Mouse (Mus musculus) liver, embryonic 14.5 days (tissue): ENCODE measurements around the gene Mospd2.

Experiments used
- CTCF ChIP-seq: IDR thresholded peaks from 2 replicates; pipeline ENCODE4 v1.5.1; 2016; ENCODE audit warnings: antibody characterized with exemption, low read depth, control low read depth
- EP300 ChIP-seq: IDR thresholded peaks from 2 replicates; pipeline ENCODE4 v1.6.1; 2016; ENCODE audit warnings: antibody characterized with exemption, low read depth

DNA sequence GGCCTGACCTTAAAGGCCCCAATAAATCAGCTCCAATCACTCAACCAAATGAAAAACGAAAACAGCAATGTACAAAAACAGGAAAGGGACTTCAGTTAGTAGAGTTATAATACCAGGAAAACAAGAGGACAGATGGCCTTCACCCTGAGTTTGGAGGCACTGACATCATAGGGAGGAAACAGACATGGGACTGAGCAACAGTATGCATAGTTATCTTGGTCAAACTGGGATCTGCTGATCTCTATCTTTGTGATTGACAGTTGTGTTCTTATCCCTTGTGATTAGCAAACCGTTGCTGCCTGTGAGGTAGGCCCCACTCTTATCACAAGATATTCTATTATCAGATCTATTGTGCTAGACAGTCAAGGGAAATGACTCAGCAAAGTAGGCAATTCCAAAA lies 80.4 kb downstream of the Mospd2 start:
- TF ChIP-seq CTCF (no peak), EP300 (no peak)
